Mouse (Mus musculus) spleen, adult 2 months (tissue): ENCODE data around the gene Nrp1.

ENCODE experiments used
- CTCF ChIP-seq: fragments of 200-500 bp; IDR thresholded peaks from 2 replicates; pipeline ENCODE4 v1.5.1; 2011; ENCODE audit warnings: mild to moderate bottlenecking, inconsistent platforms; ENCODE audit not compliant: insufficient read depth, insufficient read length, insufficient replicate concordance; ENCODE audit errors: extremely low read depth
- POLR2A ChIP-seq: fragments of 200-500 bp; IDR thresholded peaks from 2 replicates; pipeline ENCODE4 v1.6.1; 2011; ENCODE audit warnings: low read depth, low read length, inconsistent platforms

DNA sequence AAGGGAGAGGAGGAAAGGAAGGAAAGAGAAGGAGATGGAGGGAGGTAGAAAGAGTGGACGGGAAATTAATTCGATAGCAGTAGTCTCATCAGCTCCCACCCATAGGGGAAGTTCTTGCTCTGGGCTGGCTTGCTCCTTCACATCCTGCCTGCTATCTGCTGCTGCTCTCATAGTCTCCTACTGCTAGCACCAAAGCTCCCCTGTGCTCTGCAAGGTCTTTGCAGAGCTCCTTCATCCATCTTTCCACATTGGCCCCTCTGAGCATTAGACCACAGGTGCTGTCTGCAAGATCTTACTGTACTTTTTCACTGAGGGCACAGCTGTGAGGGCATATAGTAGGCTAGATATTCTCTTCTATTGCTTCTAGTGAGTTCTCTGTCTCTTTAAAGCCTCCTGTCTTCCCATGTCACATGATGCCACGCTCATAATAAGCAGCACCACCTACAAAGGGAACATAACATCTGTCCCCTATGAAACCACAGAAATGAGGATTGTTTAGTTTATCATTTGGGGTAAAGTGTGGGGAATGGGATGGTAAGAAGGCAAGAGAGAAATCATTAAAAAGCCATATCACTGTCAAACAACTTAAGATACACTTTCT, 158.5 kb downstream of the Nrp1 start:
- TF ChIP-seq CTCF: no peak
- no peak for TF ChIP-seq POLR2A
